Mouse (Mus musculus) ES-Bruce4 (cell line): ENCODE data around the gene Elavl1. TPM values are rescaled to one million over a fixed set of nuclear protein-coding genes. Genes with fewer than 3 reads are reported as not detected.

Experiments
- H3K27ac ChIP-seq: 2 replicates; pipeline ENCODE4 v1.5.1; 2012; ENCODE audit warnings: low read length, inconsistent platforms; ENCODE audit not compliant: insufficient read depth
- H3K27me3 ChIP-seq: 2 replicates; pipeline ENCODE4 v1.6.1; 2012; ENCODE audit warnings: mild to moderate bottlenecking, low read length, inconsistent platforms; ENCODE audit not compliant: control insufficient read depth, poor library complexity, insufficient read depth, severe bottlenecking
- H3K36me3 ChIP-seq: 2 replicates; pipeline ENCODE4 v1.6.1; 2012; ENCODE audit warnings: inconsistent platforms, mild to moderate bottlenecking, low read length, moderate library complexity; ENCODE audit not compliant: control insufficient read depth, poor library complexity, insufficient read depth, severe bottlenecking
- H3K4me1 ChIP-seq: one replicate; pipeline ENCODE4 v1.8.1; 2011; ENCODE audit warnings: low read length; ENCODE audit not compliant: control insufficient read depth, insufficient read depth
- H3K4me3 ChIP-seq: 2 replicates; pipeline ENCODE4 v1.5.1; 2011; ENCODE audit warnings: low read depth, mild to moderate bottlenecking, low read length
- H3K9ac ChIP-seq: 2 replicates; pipeline ENCODE4 v1.6.1; 2012; ENCODE audit warnings: low read depth, mild to moderate bottlenecking, inconsistent platforms; ENCODE audit not compliant: poor library complexity, severe bottlenecking
- H3K9me3 ChIP-seq: replicated peaks from 2 replicates; pipeline ENCODE4 v1.6.1; 2012; ENCODE audit warnings: mild to moderate bottlenecking, low read length, inconsistent platforms; ENCODE audit not compliant: control insufficient read depth, poor library complexity, insufficient read depth, severe bottlenecking
- CTCF ChIP-seq: IDR thresholded peaks from one replicate; pipeline ENCODE4 v1.8.1; 2011; ENCODE audit warnings: low read depth, low read length
- EP300 ChIP-seq: IDR thresholded peaks from 2 replicates; pipeline ENCODE4 v1.6.1; 2011; ENCODE audit warnings: low read depth, low read length; ENCODE audit not compliant: insufficient read depth
- POLR2A ChIP-seq: IDR thresholded peaks from one replicate; pipeline ENCODE4 v1.8.1; 2011; ENCODE audit warnings: low read length; ENCODE audit not compliant: insufficient read depth
- polyA plus RNA-seq: library from polyadenylated mRNA; stranded (reverse); fragments of >200 nt; gene quantifications from 2 replicates; pipeline ENCODE4 v1.2.4, GENCODE M21; 2011; ENCODE audit warnings: low read depth; ENCODE audit not compliant: missing spikeins, insufficient read depth, insufficient read length

The Elavl1 gene
- polyA plus RNA-seq, 1 experiment: 118 TPM

- Histone ChIP-seq H3K36me3 (peaks cover 12% of the 10 kb centered on the region), H3K9me3 (no peaks in the 10 kb centered on the region), H3K27ac (no peak overlapping the region), H3K4me3 (no peak overlapping the region), H3K27me3 (no peaks in the 10 kb centered on the region), H3K4me1 (peaks cover 1% of the 10 kb centered on the region), H3K9ac (peak overlapping the region; percentile 82; the same call in 1 of the 2 replicates)
- TF ChIP-seq CTCF: peak; percentile 19
- no peak for TF ChIP-seq EP300
- TF ChIP-seq POLR2A: no peak
Measured at GRCm38 (mm10) chr8:4254001-4254400, 71.2 kb downstream of the Elavl1 start.

DNA sequence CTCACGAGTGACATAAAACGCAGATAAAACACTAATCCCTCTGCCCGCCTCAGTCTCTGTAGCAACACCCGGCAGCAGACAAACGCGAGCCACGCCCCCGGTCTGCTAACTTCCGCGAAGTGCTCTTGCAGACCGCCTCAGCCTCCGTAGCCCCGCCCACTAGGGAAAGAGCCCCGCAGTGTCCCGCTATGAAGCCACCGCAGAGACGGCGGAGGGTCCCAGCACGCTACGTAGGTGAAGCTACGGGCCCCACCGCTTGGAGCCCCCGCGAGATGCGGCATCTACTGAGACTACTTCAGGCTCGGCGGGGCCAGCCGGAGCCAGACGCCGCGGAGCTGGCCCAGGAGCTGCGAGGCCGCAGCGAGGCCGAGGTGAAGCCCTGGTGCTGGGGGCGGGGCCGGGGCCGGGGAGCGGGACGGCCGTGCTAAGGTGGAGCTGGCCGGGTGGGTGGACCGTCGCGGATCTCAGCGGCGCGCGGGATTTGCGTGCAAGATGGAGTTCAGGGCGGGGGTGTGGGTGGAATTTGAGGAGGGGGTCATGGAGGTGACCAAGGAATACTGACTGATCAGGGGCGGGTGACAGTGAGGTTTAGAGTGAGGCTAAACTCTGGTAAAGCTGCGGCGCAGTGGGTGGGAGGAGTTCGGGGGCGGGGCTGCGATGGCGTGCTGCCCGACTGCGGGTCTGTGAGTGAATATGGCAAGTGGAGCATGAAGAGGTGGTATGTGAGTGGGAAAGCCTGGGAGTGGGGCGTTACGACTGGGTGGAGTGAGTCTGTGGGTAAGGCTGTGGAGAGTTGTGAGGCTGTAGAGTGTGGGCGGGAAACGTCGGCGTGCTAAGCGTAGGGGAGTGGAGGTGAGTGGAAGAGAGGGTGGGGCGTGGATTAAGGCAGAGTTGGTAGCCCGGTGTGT lies 72.0 kb downstream of the Elavl1 start, which contains the start of gene Snapc2:
Gene Snapc2 (plus strand): TSS at position 147 of the 908 bp plus-strand sequence.
- Histone ChIP-seq H3K27ac (no peak within 1 kb of the TSS), H3K9ac (peak within 1 kb of the TSS; percentile 82), H3K9me3 (no peaks in the 10 kb centered on the region), H3K27me3 (no peaks in the 10 kb centered on the region), H3K4me1 (peaks cover 1% of the 10 kb centered on the region), H3K36me3 (peaks cover 12% of the 10 kb centered on the region), H3K4me3 (peak within 1 kb of the TSS; percentile 93)
- no peak for TF ChIP-seq CTCF
- TF ChIP-seq EP300: no peak
- no peak for TF ChIP-seq POLR2A

- TF ChIP-seq EP300 (no peak), POLR2A (no peak), CTCF (no peak)
- Histone ChIP-seq H3K9ac (peak overlapping the region; percentile 82), H3K36me3 (peaks cover 12% of the 10 kb centered on the region), H3K27ac (no peak overlapping the region), H3K4me3 (peak overlapping the region; percentile 93), H3K27me3 (no peaks in the 10 kb centered on the region), H3K9me3 (no peaks in the 10 kb centered on the region), H3K4me1 (no peaks in the 10 kb centered on the region)
Measured at GRCm38 (mm10) chr8:4252116-4252760, 73.0 kb downstream of the Elavl1 start.

DNA sequence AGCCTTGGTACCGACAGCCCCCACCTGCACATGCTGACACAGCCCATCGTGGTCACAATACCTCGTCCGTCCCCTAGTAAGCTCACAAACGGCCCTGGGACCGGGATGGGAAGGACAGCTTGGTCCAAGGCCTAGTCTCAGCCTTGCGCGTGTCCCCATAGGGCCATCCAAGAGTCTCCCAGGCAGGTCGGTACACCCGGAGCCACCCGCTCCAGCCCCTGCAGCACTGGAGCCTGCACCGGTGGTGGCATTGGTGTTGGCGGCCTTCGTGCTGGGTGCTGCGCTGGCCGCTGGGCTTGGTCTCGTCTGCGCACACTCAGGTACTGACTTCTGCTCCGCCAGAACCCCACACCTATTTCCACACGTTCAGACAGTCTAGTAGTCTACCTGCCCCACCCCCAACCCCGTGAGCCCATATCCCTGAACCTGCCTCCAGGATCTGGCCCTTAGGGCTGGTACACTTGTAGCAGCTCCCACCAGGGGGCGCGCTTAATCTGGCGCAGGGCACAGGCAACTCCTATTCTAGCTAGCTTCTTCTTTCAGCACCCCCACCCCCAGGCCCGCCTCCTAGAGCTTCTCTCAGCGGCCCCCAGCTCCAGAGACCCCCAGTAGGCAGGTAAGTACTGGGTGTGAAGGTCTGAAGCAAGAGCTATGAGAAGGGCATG lies 74.8 kb downstream of the Elavl1 start:
- Histone ChIP-seq H3K27ac (no peak overlapping the region), H3K4me3 (peak overlapping the region; percentile 35), H3K27me3 (no peaks in the 10 kb centered on the region), H3K36me3 (peaks cover 17% of the 10 kb centered on the region), H3K9ac (peak overlapping the region; percentile 30), H3K9me3 (no peaks in the 10 kb centered on the region), H3K4me1 (no peaks in the 10 kb centered on the region)
- TF ChIP-seq CTCF (peak; percentile 86), EP300 (0 out of 2 replicates have a peak, but pooled peaks have one; percentile 28), POLR2A (no peak)

- H3K4me1 ChIP-seq: no peaks in the 10 kb centered on the region
- no peak overlapping the region for H3K27ac ChIP-seq
- H3K9ac ChIP-seq: peak overlapping the region; percentile 30
- H3K36me3 ChIP-seq: peaks cover 19% of the 10 kb centered on the region
- H3K9me3 ChIP-seq: no peaks in the 10 kb centered on the region
- peak overlapping the region; percentile 9 for H3K4me3 ChIP-seq
- peak; percentile 52; the same call in 1 of the 2 replicates for TF ChIP-seq EP300
- TF ChIP-seq CTCF: no peak
- H3K27me3 ChIP-seq: no peaks in the 10 kb centered on the region
Measured at GRCm38 (mm10) chr8:4249213-4249612, 76.0 kb downstream of the Elavl1 start.
